Mouse (Mus musculus) limb, embryonic 11.5 days (tissue): Measurements from ENCODE around the gene Irx2. TPM values are rescaled to one million over a fixed set of nuclear protein-coding genes. Genes with fewer than 3 reads are reported as not detected.

Experiments used
- ATAC-seq: fragments of 200-750 bp; cut with Nextera tagmentation; 2 replicates; pipeline ENCODE4 v1.8.0; 2017; ENCODE audit warnings: low read depth; ENCODE audit not compliant: insufficient number of reproducible peaks, low FRiP score, low TSS enrichment
- DNase-seq: peaks from one replicate; pipeline ENCODE4 v3.0.0-alpha.2; 2015; ENCODE audit warnings: low spot score
- H3K27ac ChIP-seq: fragments of 300-500 bp; sonication (generic); replicated peaks from 2 replicates; pipeline ENCODE4 v1.5.1; 2014; ENCODE audit warnings: low read depth, mild to moderate bottlenecking, low read length
- H3K27me3 ChIP-seq: fragments of 300-500 bp; sonication (generic); 2 replicates; pipeline ENCODE4 v1.6.1; 2014; ENCODE audit warnings: mild to moderate bottlenecking, low read length, mixed read lengths; ENCODE audit not compliant: control insufficient read depth, insufficient read depth
- H3K36me3 ChIP-seq: fragments of 300-500 bp; sonication (generic); 2 replicates; pipeline ENCODE4 v1.6.1; 2014; ENCODE audit warnings: mild to moderate bottlenecking, low read length, moderate library complexity, mixed read lengths; ENCODE audit not compliant: control insufficient read depth, insufficient read depth
- H3K4me1 ChIP-seq: fragments of 300-500 bp; sonication (generic); 2 replicates; pipeline ENCODE4 v1.6.1; 2014; ENCODE audit warnings: low read length, mixed read lengths; ENCODE audit not compliant: control insufficient read depth, insufficient read depth
- H3K4me2 ChIP-seq: fragments of 300-500 bp; sonication (generic); 2 replicates; pipeline ENCODE4 v1.6.1; 2014; ENCODE audit warnings: low read depth, mild to moderate bottlenecking, moderate library complexity; ENCODE audit not compliant: severe bottlenecking
- H3K4me3 ChIP-seq: fragments of 300-500 bp; sonication (generic); 2 replicates; pipeline ENCODE4 v1.5.1; 2014; ENCODE audit warnings: low read depth, low read length
- H3K9ac ChIP-seq: fragments of 300-500 bp; sonication (generic); 2 replicates; pipeline ENCODE4 v1.6.1; 2014; ENCODE audit warnings: mild to moderate bottlenecking, low read length
- H3K9me3 ChIP-seq: fragments of 300-500 bp; sonication (generic); 2 replicates; pipeline ENCODE4 v1.6.1; 2016; ENCODE audit warnings: low read length; ENCODE audit not compliant: control insufficient read depth
- WGBS: fragments of 180-500 bp; shearing (Covaris S2); extraction: QIAGEN DNeasy Blood & Tissue Kit; methylation state at CpG from one replicate; pipeline ENCODE4 v1.1.7; 2014; 5-methylcytosine and 5-hydroxymethylcytosine counted together
- polyA plus RNA-seq: library from polyadenylated mRNA; unstranded; fragments of >200 nt; fragmentation: Nextera tagmentation; extraction: Ambion mirVana; gene quantifications from 2 replicates; pipeline ENCODE4 v1.2.1, GENCODE M21; 2014

The Irx2 gene
- 1.5 and 4.1 TPM in 2 replicates for polyA plus RNA-seq

GRCm38 (mm10) chr13:72628462-72628916 lies at the start of gene Irx2:
Irx2 (plus strand) TSS chr13:72628820.
- Histone ChIP-seq H3K36me3 (no peaks in the 10 kb centered on the region), H3K9me3 (no peaks in the 10 kb centered on the region), H3K4me1 (peaks cover 13% of the 10 kb centered on the region; the same call in 1 of the 2 replicates), H3K9ac (peak within 1 kb of the TSS; percentile 52), H3K4me3 (peak within 1 kb of the TSS; percentile 45), H3K27me3 (peaks cover 87% of the 10 kb centered on the region), H3K27ac (no peak within 1 kb of the TSS), H3K4me2 (peak within 1 kb of the TSS; percentile 90)
- ATAC-seq (peak; percentile 92), DNase-seq (peak; percentile 89)
- 0% methylated on average over 26 of the region's 45 CpGs for WGBS

DNA sequence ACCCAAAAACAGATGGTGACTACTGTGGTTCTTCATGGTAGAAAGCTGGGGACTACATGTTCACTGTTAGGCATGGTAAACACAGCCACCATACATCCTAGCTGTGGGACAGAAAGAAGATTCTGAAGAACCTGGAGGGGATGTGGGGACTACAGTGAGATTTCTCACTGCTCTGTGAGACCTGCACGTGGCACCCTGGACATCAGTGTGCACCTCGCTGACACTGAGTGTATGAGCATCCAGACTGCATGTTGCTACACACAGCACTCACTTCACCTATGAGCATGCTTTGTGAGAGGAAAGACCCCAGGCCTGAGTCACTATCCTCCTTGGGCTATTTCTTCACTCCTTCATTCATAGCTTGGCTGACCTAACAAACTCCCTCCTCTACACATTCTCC lies 47.3 kb upstream of the Irx2 start:
- H3K4me2 ChIP-seq, result no peak overlapping the region
- no peak overlapping the region for H3K27ac ChIP-seq
- H3K4me1 ChIP-seq, result no peaks in the 10 kb centered on the region
- H3K9me3 ChIP-seq, result 0 out of 2 replicates have a peak, but pooled peaks cover 2% of the 10 kb centered on the region
- no peaks in the 10 kb centered on the region for H3K27me3 ChIP-seq
- WGBS, result 89% methylated on average over 2 of the region's 2 CpGs
- no peaks in the 10 kb centered on the region for H3K36me3 ChIP-seq
- no peak overlapping the region for H3K4me3 ChIP-seq
- no peak for ATAC-seq
- no peak for DNase-seq
- no peak overlapping the region for H3K9ac ChIP-seq

DNA sequence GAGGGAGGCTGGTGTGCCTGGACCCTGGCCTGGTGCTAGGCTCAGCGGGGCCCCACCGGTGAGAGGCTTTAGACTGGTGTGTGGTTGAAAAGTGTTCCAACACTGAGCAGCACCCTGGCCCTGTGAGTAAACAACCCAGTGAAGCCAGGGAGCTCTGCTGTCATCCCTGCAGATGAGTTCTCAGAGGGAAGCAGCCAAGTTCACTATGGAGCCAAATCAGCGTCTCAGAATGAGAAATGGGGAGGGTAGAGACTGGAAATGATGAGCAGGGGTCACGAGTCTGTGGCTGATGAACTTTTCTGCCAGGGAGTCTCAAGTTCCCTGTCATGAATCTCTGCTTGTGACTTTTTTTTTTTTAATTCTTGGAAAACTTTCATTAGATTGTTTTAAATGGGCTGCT lies 36.1 kb upstream of the Irx2 start:
- no peak for DNase-seq

DNA sequence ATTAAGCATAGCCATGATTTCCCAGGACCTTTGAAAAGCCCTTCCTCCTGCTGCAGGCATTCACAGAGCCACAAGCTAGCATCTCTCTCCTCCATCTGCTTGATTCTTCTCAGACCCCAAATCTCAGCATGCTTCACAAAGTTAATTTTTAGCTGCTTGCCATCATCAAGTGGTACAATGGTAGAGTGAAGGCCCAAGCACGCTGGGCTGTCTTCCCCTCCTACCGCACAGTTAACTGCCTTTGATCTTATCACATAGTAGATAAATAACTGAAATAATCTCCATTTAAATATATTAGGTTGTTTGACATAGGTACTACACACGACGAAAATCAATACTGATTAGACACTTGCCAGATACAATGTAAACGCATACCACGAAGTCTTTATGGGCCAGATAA lies 35.3 kb upstream of the Irx2 start:
- ATAC-seq, result no peak
- Histone ChIP-seq H3K4me2 (no peak overlapping the region), H3K27me3 (no peaks in the 10 kb centered on the region), H3K4me1 (no peaks in the 10 kb centered on the region), H3K4me3 (no peak overlapping the region), H3K36me3 (no peaks in the 10 kb centered on the region), H3K27ac (no peak overlapping the region), H3K9me3 (no peaks in the 10 kb centered on the region), H3K9ac (no peak overlapping the region)
- WGBS, result 84% methylated on average over 6 of the region's 6 CpGs
- DNase-seq, result no peak

More for the DNA sequence above, 36.1 kb upstream of the Irx2 start:
- no peak for ATAC-seq
- Histone ChIP-seq H3K9ac (no peak overlapping the region), H3K4me2 (no peak overlapping the region), H3K36me3 (no peaks in the 10 kb centered on the region), H3K27ac (no peak overlapping the region), H3K4me3 (no peak overlapping the region), H3K4me1 (no peaks in the 10 kb centered on the region), H3K27me3 (no peaks in the 10 kb centered on the region), H3K9me3 (no peaks in the 10 kb centered on the region)
- WGBS, result 67% methylated on average over 4 of the region's 4 CpGs

DNA sequence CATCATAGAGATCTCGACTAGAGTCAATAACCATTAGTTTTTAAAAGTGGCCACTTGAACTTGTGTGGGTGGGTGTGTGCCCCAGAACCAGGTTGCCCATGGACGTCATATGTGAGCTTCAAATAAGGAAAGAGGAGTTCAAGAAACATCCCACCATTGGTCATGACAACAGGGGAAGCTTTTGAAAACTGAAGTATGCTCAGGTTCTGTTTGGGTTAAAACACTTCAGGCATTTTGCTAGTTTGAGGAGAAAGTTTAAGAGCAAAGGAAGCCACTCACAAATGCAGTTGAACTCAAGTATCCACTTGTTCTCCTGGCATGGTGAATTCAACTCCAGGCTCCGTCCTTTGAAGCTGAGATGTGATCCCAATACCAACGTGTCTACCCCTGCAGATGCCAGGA lies 34.9 kb upstream of the Irx2 start:
- Histone ChIP-seq H3K4me3 (no peak overlapping the region), H3K27ac (no peak overlapping the region), H3K9me3 (no peaks in the 10 kb centered on the region), H3K4me1 (no peaks in the 10 kb centered on the region), H3K27me3 (no peaks in the 10 kb centered on the region), H3K36me3 (no peaks in the 10 kb centered on the region), H3K9ac (no peak overlapping the region), H3K4me2 (no peak overlapping the region)
- 82% methylated on average over 4 of the region's 4 CpGs for WGBS
- ATAC-seq (no peak), DNase-seq (no peak)

DNA sequence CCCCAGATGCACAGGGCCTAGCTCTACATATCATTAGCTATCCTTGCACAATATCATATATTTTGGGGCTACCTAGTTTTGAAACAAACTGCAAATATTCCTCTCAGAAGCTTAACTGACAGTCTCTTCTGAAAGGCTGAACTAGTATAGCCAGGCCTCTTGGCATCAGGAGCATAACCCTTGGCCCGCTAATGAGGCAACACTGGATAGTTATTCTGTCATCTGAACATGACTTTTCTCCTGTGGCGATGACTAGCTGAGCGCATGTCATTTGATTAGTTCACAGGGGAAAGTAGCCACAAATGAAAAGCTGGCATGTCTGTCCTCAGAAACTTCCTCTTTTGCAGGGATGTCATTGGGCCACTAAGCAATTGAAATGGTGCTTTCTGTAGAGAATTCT lies 29.4 kb upstream of the Irx2 start:
- ATAC-seq (no peak), DNase-seq (no peak)
- H3K4me3 ChIP-seq, result no peak overlapping the region
- H3K9ac ChIP-seq, result no peak overlapping the region
- H3K4me1 ChIP-seq, result no peaks in the 10 kb centered on the region
- H3K27me3 ChIP-seq, result no peaks in the 10 kb centered on the region
- no peak overlapping the region for H3K4me2 ChIP-seq
- no peaks in the 10 kb centered on the region for H3K9me3 ChIP-seq
- H3K36me3 ChIP-seq, result no peaks in the 10 kb centered on the region
- 89% methylated on average over 3 of the region's 3 CpGs for WGBS
- H3K27ac ChIP-seq, result no peak overlapping the region

GRCm38 (mm10) chr13:72608706-72609105 lies 19.9 kb upstream of the Irx2 start:
- ATAC-seq (no peak), DNase-seq (no peak)
- no peaks in the 10 kb centered on the region for H3K36me3 ChIP-seq
- H3K27me3 ChIP-seq, result 0 out of 2 replicates have a peak, but pooled peaks cover 2% of the 10 kb centered on the region
- H3K4me3 ChIP-seq, result no peak overlapping the region
- 58% methylated on average over 16 of the region's 16 CpGs for WGBS
- no peaks in the 10 kb centered on the region for H3K4me1 ChIP-seq
- no peak overlapping the region for H3K9ac ChIP-seq
- H3K9me3 ChIP-seq, result no peaks in the 10 kb centered on the region
- no peak overlapping the region for H3K4me2 ChIP-seq
- H3K27ac ChIP-seq, result no peak overlapping the region

GRCm38 (mm10) chr13:72610277-72610676 lies 18.3 kb upstream of the Irx2 start:
- H3K27ac ChIP-seq, result no peak overlapping the region
- no peaks in the 10 kb centered on the region for H3K4me1 ChIP-seq
- no peaks in the 10 kb centered on the region for H3K9me3 ChIP-seq
- H3K27me3 ChIP-seq, result 0 out of 2 replicates have a peak, but pooled peaks cover 2% of the 10 kb centered on the region
- no peaks in the 10 kb centered on the region for H3K36me3 ChIP-seq
- no peak overlapping the region for H3K4me3 ChIP-seq
- H3K4me2 ChIP-seq, result no peak overlapping the region
- DNase-seq (no peak), ATAC-seq (no peak)
- H3K9ac ChIP-seq, result no peak overlapping the region
- 87% methylated on average over 2 of the region's 2 CpGs for WGBS
